Mouse (Mus musculus) cerebellum, adult 9-10 months (tissue): ENCODE measurements around the gene Pdcd6ip.
A peak's percentile ranks its signal among the peaks of the same experiment; 100 is the strongest.
"Not testable (repeated sequence)": the region's sequence is repeated elsewhere in the genome, so short reads cannot be mapped to it uniquely, and the experiment has no call there.

ENCODE experiments used
- DNase-seq: peaks from one replicate; pipeline ENCODE4 v3.0.0; 2022

Gene Pdcd6ip

DNA sequence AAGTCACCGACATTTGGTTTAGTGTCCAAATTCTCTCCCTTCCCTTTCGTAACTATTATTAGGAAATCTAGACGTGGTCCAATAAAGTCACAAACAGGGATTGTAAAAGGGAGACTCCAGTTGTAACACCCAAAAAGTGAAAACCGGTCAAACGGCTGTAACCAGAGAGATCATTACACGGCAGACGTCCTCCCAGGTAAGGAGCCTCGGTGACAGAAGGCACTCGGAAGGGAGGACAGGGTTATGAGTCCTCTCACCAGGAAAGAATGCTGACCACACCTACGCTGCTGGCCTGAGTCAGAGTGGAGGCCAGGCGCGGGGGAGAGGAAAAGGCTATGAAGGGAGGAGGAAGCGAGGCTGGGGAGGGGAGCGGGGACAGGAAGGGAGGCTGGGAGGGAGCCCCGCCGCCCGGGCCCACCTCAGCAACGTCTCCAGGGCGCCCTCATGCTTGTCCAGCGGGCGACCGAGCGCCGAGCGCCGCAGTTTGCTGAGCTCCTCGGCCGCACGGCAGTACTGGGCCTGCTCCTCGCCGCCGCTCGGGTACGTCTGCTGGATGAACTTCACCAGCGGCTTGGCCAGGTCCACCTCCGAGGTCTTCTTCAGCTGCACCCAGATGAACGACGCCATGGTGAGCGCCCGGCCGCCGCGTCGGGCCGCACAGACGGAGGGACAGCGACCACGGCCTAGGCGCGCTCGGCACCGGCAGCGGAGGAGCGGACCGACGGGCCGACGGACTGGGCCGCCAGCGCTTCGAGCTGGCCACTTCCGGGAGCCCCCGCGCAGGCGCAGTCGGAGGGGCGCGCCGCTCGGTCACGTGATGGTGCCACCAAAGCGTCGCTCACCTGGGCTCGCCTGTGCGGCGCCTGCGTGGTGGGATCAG, at the start of gene Pdcd6ip:
Gene Pdcd6ip (minus strand): TSS at position 779 of the 880 bp plus-strand sequence.
- DNase-seq = peak; percentile 91

GRCm38 (mm10) chr9:113755888-113756719, 48.0 kb upstream of the Pdcd6ip start:
- no peak for DNase-seq

DNA sequence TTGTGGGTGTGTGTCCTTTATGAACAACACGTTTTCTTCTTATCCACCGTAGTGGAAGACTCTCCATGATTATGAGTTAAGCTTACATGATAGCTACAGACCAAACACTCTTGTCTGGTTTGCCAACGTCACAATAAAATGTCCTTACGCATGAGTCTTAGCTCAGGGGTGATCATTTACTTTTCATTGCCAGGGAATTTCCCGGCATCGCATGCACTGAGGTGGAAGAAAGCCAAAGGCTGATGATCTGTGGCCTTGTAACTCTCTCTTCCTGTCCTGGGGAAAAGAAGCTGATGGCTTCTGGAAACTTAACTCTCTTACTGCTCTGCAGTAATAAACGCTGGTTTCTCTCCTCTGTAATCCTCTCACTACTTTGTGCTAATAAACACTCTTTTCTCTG, 41.3 kb upstream of the Pdcd6ip start:
- DNase-seq = no peak

DNA sequence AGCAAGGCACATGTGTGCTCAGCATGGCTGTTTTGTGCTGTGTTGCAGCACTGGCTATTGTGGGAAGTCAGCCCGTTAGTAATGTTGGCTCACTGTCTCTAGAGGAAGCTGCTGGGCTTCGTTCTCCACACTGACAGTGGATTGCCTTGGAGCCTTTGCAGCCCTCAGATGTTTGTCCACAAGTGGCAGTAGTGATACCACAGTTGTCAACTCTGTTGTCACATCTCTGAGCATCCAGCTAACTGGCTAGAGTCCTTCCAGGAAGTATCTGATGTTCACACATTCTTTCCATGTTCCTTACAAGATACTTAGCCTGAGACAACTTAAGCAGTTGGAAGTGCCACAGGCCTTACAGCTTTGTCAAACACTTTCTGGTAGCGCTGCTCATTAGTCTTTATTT, 35.2 kb upstream of the Pdcd6ip start:
- DNase-seq = no peak

DNA sequence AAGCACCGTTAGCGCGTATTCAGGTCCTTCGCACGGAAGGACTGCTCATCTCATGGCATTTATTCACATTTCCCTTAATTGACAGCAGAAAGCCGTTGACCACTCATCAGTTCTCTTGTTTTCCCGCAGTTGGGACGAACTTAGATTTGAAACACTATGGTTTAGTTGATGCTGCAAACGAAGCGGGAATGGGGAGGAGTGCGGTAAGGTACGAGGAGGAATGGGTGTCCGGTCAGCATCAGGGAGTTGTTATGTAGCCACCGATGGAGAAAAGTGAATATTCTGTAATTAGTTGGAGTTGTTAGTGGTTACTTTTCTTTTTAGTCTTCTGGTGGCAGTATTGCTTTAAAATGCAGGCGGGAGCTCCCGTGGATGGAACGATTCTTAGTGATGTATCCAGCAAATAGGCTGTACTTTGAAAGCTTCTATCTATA, 34.3 kb upstream of the Pdcd6ip start:
- DNase-seq = peak; percentile 70

DNA sequence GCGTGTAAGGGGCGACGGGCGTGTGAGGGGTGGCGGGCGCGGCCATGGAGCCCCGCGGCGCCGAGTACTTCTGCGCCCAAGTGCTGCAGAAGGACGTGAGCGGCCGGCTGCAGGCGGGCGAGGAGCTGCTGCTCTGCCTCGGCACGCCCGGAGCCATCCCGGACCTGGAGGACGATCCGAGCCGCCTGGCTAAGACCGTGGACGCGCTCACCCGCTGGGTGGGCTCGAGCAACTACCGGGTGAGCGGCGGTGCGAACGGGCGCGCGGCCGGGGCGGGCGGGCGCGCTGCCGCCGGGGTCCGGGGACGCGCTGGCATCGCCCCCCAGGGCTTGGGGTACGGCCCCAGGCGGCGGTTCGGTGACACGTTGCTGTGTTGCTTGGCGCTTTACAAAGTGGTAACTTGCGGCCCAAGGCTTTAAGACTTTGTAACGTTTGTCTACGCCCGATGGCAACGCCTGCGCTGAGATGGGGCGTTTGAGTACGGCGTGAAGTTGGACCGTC, 33.6 kb upstream of the Pdcd6ip start:
- DNase-seq = peak; percentile 27

DNA sequence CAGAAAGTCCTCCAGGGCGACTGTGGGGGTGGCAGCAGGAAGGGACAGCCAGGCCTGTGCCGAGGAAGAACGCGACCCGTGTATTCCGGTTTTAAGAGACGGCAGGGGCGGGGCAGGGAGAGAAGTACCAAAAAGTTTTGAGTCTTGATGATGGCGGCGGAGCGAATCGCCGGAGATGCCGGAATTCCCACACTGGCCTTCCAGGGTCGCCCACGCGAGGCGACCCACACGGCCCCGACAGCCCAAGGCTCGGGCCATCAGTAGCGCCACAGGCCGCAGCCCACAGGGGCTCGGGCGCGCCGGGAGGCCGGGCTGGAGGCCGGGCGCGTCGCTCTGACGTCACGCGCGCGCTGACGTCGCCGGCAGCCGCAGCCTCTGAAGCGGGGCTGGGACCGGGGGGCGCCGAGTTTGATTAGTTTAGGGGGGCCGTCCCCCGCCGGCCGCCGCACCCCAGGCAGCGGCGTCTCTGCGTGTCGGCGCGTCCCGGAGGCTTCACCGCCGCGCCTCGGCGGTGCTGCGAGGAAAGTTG, 33.1 kb upstream of the Pdcd6ip start, which contains the start of gene Clasp2:
Gene Clasp2 (plus strand): TSS at position 366 of the 529 bp plus-strand sequence.
- peak; percentile 51 for DNase-seq

DNA sequence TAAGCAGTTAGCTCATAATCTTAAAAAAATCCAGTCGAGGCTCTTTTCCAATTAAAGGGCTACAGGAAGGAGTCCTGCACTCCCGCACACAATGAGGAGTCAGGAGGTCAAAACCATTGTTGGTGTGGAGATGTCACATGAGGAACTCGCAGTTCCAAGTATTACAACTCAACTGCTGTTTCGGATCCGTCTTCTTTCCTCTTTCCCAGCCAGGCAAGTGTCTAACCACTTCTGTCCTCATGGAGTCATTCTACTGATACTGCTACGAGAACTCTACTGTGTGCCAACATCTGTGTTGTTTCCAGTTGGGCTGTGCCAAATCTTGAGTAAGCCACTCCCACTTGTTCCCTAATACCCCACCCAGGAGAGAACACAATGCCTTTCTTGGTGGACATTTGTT, 30.9 kb upstream of the Pdcd6ip start:
- DNase-seq = no peak

- DNase-seq = no peak
Measured at GRCm38 (mm10) chr9:113738021-113738420, 30.0 kb upstream of the Pdcd6ip start.

DNA sequence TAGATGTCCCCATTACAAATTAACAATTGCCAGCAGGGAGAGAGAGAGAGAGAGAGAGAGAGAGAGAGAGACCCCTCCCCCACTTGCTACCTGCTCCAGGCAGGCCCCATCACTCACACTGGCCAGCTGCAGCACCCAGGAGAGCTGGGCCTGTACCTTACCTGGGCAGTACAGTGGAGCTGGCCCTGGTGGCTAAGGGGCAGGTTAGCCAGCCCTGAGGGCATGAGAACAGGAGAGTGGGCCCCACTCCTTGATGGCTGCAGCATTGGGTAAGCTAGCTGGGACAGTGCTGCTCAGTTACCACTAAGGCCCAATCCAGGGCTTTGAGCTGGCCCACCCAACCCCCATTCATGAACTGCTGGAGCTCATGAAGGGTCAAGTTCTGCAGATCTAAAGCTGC, 27.9 kb upstream of the Pdcd6ip start:
- DNase-seq = no peak

DNA sequence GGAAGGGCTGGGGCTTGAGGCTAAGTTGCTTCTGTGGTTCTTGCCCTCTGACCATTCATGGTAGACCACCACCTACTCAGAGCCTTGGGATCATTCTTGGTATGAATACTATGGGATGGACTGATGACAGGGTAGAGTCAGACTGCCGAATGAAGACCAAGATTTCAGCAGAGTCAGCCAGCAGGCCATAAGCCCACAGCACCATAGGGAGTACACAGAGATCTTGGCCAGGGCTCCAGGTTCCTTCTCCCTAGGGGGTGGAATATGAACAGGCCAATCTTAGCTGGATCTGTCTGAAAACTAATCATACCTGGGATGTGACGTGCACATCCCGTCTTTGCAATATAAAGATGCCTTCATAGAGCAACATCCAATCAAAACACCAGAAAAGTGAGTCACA, 23.5 kb upstream of the Pdcd6ip start:
- DNase-seq = no peak

DNA sequence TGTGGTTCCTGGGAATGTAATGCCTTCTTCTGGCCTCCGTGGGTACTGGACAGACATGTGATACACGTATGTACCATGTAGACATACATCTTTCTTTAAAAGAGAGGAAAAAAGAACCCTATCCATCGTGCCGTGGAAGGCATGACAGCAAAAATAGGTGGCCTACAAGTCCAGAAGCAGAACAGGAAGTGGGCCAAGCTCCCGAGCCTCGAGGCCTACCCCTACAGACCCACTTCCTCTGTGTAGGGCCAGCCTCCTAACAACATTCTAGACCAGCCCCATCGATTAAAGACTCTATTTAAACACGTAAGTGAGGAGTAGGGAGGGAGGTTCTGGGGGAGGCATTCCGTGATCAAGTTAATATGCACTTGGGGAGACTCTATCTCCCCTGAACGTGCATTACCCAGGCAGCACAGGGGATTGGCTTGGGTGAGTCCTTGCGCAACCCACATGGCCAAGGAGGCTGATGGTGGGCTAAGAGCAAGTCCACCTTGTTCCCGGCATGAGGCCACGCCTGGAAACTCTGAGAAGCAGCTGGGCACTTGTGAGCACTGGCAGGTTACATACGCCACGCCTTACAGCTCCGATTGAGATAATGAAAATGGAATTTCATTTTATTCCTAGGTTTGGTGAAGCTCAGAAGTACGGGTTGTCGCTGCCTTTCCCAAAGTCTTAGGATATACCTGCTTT, 19.1 kb upstream of the Pdcd6ip start:
- no peak for DNase-seq

- DNase-seq = no peak
Measured at GRCm38 (mm10) chr9:113726131-113726530, 18.1 kb upstream of the Pdcd6ip start.

DNA sequence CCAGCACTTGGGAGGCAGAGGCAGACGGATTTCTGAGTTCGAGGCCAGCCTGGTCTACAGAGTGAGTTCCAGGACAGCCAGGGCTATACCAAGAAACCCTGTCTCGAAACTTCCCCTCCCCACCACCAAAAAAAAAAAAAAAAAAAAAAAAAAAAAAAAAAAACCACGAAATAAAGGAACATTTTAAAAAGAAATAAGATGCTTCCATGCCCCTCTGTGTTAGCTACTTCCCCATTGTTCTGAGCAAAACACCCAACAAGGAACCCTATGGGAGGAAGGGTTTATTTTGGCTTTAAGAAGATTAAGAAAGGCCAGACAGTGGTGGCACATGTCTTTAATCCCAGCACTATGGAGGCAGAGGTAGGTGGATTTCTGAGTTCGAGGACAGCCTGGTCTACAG, 17.6 kb upstream of the Pdcd6ip start:
- not testable (repeated sequence) for DNase-seq

- DNase-seq = no peak
Measured at GRCm38 (mm10) chr9:113724646-113725045, 16.6 kb upstream of the Pdcd6ip start.

GRCm38 (mm10) chr9:113719063-113719462, 11.0 kb upstream of the Pdcd6ip start:
- peak; percentile 35 for DNase-seq

- no peak for DNase-seq
Measured at GRCm38 (mm10) chr9:113710871-113711270, 2.8 kb upstream of the Pdcd6ip start.

GRCm38 (mm10) chr9:113708361-113709280, 562 bp upstream of the Pdcd6ip start:
- no peak for DNase-seq

- peak; percentile 21 for DNase-seq
Measured at GRCm38 (mm10) chr9:113706841-113707240, 1.2 kb downstream of the Pdcd6ip start.

DNA sequence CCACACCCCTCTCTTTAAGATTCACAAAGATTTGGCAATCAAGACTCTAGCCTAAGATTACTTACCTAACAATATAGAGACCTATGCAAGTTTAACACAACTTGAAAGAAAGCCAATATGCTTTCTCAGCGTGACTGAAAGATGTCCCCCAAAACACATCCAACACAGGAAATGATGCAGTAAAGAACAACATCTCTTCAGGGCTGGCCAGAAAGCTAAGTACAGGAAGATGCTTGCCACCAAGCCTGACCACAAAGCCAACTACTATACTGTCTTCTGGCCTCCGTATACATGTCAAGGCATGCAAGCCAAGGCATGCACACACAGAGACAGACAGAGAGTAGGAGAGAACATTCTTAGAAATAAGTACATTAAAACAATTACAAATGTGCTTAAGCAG, 2.0 kb downstream of the Pdcd6ip start:
- no peak for DNase-seq

GRCm38 (mm10) chr9:113701441-113702160, 6.5 kb downstream of the Pdcd6ip start:
- no peak for DNase-seq
